Mouse (Mus musculus) hematopoietic stem cell, adult 5-6 weeks (primary cell): ENCODE measurements around the gene Hnrnpf. TPM values are rescaled to one million over a fixed set of nuclear protein-coding genes. Genes with fewer than 3 reads are reported as not detected.

Source experiments
- ATAC-seq, 2 experiments: fragments of 125-278 bp in 1 of 2; replicated peaks in 1 of 2; 2 replicates each; pipeline ENCODE4 v1.8.0; 2016 to 2017; ENCODE audit warnings: inconsistent platforms in 2 of 2, mild to moderate bottlenecking in 2 of 2, moderate number of reproducible peaks in 2 of 2, low read depth in 1 of 2, moderate TSS enrichment in 1 of 2; ENCODE audit not compliant: low FRiP score in 2 of 2, poor library complexity in 2 of 2, severe bottlenecking in 2 of 2, insufficient read depth in 1 of 2, low TSS enrichment in 1 of 2
- total RNA-seq: library from RNA; stranded (forward); fragments of 172-1452, 232-1000 nt; gene quantifications from 2 replicates; pipeline ENCODE4 v1.2.3, GENCODE M21; 2017

Hnrnpf gene
- total RNA-seq, 1 experiment from 2014 or later = 1,536 TPM

- no peak for ATAC-seq
Measured at GRCm38 (mm10) chr6:117910120-117910661, 10.1 kb downstream of the Hnrnpf start.

GRCm38 (mm10) chr6:117914541-117914940 lies 14.4 kb downstream of the Hnrnpf start:
- ATAC-seq = no peak

- no peak for ATAC-seq
Measured at GRCm38 (mm10) chr6:117916205-117916736, 16.1 kb downstream of the Hnrnpf start.

- peak; percentile 85 to 88 for ATAC-seq
Measured at GRCm38 (mm10) chr6:117916737-117917426, 16.8 kb downstream of the Hnrnpf start.

- ATAC-seq = peak; percentile 34 to 40; a peak in 2 of 4 replicates
Measured at GRCm38 (mm10) chr6:117917576-117917975, 17.5 kb downstream of the Hnrnpf start.

- no peak for ATAC-seq
Measured at GRCm38 (mm10) chr6:117918043-117918442, 17.9 kb downstream of the Hnrnpf start.

GRCm38 (mm10) chr6:117920659-117921640 lies 20.8 kb downstream of the Hnrnpf start:
- peak; percentile 55 to 65 for ATAC-seq

GRCm38 (mm10) chr6:117922041-117922440 lies 21.9 kb downstream of the Hnrnpf start:
- no peak for ATAC-seq

- ATAC-seq = peak in 1 of 2 experiments; percentile 23; a peak in 1 of 4 replicates
Measured at GRCm38 (mm10) chr6:117926871-117927491, 26.9 kb downstream of the Hnrnpf start.

- no peak for ATAC-seq
Measured at GRCm38 (mm10) chr6:117927955-117928354, 27.8 kb downstream of the Hnrnpf start.

GRCm38 (mm10) chr6:117928746-117929145 lies 28.6 kb downstream of the Hnrnpf start:
- no peak for ATAC-seq

GRCm38 (mm10) chr6:117929945-117930655 lies 30.0 kb downstream of the Hnrnpf start:
- no peak for ATAC-seq

GRCm38 (mm10) chr6:117932325-117933051 lies 32.4 kb downstream of the Hnrnpf start:
- ATAC-seq = peak in 1 of 2 experiments; percentile 49; a peak in 2 of 4 replicates

GRCm38 (mm10) chr6:117934301-117934700 lies 34.2 kb downstream of the Hnrnpf start:
- no peak for ATAC-seq

GRCm38 (mm10) chr6:117935681-117936612 lies 35.8 kb downstream of the Hnrnpf start:
- ATAC-seq = peak in 1 of 2 experiments; percentile 33; a peak in 1 of 4 replicates
